Mouse (Mus musculus): ENCODE measurements around the gene Bmper. TPM values are rescaled to one million over a fixed set of nuclear protein-coding genes. Genes with fewer than 3 reads are reported as not detected.
A peak's percentile ranks its signal among the peaks of the same experiment; 100 is the strongest.

Gene Bmper
- total and polyA plus RNA-seq, 2 experiments from 2014 or later: 3.9 to 4.5 TPM

- Histone ChIP-seq H3K36me3 (replicated peaks; ENCODE audit: control insufficient read depth, insufficient read depth, low read length) (no peaks in the 10 kb centered on the region), H3K9ac (replicated peaks; ENCODE audit: low read depth, low read length) (no peak overlapping the region), H3K4me2 (ENCODE audit: low read depth, low read length) (no peak overlapping the region), H3K4me3 (ENCODE audit: low read depth, low read length) (no peak overlapping the region), H3K27ac (ENCODE audit: low read depth) (no peak overlapping the region), H3K4me1 (ENCODE audit: control insufficient read depth, insufficient read depth) (no peaks in the 10 kb centered on the region), H3K27me3 (ENCODE audit: control insufficient read depth, insufficient read depth, low read length) (no peaks in the 10 kb centered on the region), H3K9me3 (replicated peaks; ENCODE audit: control insufficient read depth, low read length) (no peaks in the 10 kb centered on the region)
- no peak for TF ChIP-seq EP300 (IDR thresholded peaks at IDR 0.05; ENCODE audit: low read depth)
- TF ChIP-seq CTCF (IDR thresholded peaks at IDR 0.05; ENCODE audit: low read depth): no peak
- 77% methylated on average over 3 of the region's 3 CpGs for WGBS
- ATAC-seq (ENCODE audit: insufficient read depth, low read depth) (no peak), DNase-seq (ENCODE audit: low spot score) (no peak)
These were observed 234.3 kb downstream of the Bmper start for GRCm38 (mm10) chr9:23457186-23457585.

GRCm38 (mm10) chr9:23460721-23461120 lies 237.8 kb downstream of the Bmper start:
- WGBS: 26% methylated on average over 4 of the region's 4 CpGs
- Histone ChIP-seq H3K4me1 (ENCODE audit: control insufficient read depth, insufficient read depth) (no peaks in the 10 kb centered on the region; the same call in 1 of the 2 replicates), H3K4me2 (ENCODE audit: low read depth, low read length) (no peak overlapping the region), H3K27ac (ENCODE audit: low read depth) (no peak overlapping the region), H3K27me3 (ENCODE audit: control insufficient read depth, insufficient read depth, low read length) (no peaks in the 10 kb centered on the region), H3K9me3 (replicated peaks; ENCODE audit: control insufficient read depth, low read length) (no peaks in the 10 kb centered on the region), H3K4me3 (ENCODE audit: low read depth, low read length) (no peak overlapping the region), H3K36me3 (replicated peaks; ENCODE audit: control insufficient read depth, insufficient read depth, low read length) (no peaks in the 10 kb centered on the region), H3K9ac (replicated peaks; ENCODE audit: low read depth, low read length) (no peak overlapping the region)
- DNase-seq (ENCODE audit: low spot score): no peak
- no peak for ATAC-seq (ENCODE audit: insufficient read depth, low read depth)
- TF ChIP-seq EP300 (IDR thresholded peaks at IDR 0.05; ENCODE audit: low read depth): no peak
- no peak for TF ChIP-seq CTCF (IDR thresholded peaks at IDR 0.05; ENCODE audit: low read depth)

- no peak overlapping the region for H3K4me3 ChIP-seq (ENCODE audit: low read depth, low read length)
- no peaks in the 10 kb centered on the region; the same call in 1 of the 2 replicates for H3K4me1 ChIP-seq (ENCODE audit: control insufficient read depth, insufficient read depth)
- no peaks in the 10 kb centered on the region for H3K36me3 ChIP-seq (replicated peaks; ENCODE audit: control insufficient read depth, insufficient read depth, low read length)
- no peak overlapping the region for H3K9ac ChIP-seq (replicated peaks; ENCODE audit: low read depth, low read length)
- 29% methylated on average over 3 of the region's 3 CpGs for WGBS
- H3K4me2 ChIP-seq (ENCODE audit: low read depth, low read length): no peak overlapping the region
- no peaks in the 10 kb centered on the region for H3K9me3 ChIP-seq (replicated peaks; ENCODE audit: control insufficient read depth, low read length)
- no peaks in the 10 kb centered on the region for H3K27me3 ChIP-seq (ENCODE audit: control insufficient read depth, insufficient read depth, low read length)
- no peak overlapping the region for H3K27ac ChIP-seq (ENCODE audit: low read depth)
- TF ChIP-seq EP300 (IDR thresholded peaks at IDR 0.05; ENCODE audit: low read depth): no peak
- peak; percentile 67 for TF ChIP-seq CTCF (IDR thresholded peaks at IDR 0.05; ENCODE audit: low read depth)
- peak; percentile 36; the same call in 1 of the 2 replicates for ATAC-seq (ENCODE audit: insufficient read depth, low read depth)
- peak; percentile 57 for DNase-seq (ENCODE audit: low spot score)
These were observed 240.2 kb downstream of the Bmper start for GRCm38 (mm10) chr9:23462949-23463608.

- ATAC-seq (ENCODE audit: insufficient read depth, low read depth) (no peak), DNase-seq (ENCODE audit: low spot score) (no peak)
- Histone ChIP-seq H3K4me3 (ENCODE audit: low read depth, low read length) (no peak overlapping the region), H3K9ac (replicated peaks; ENCODE audit: low read depth, low read length) (no peak overlapping the region), H3K36me3 (replicated peaks; ENCODE audit: control insufficient read depth, insufficient read depth, low read length) (no peaks in the 10 kb centered on the region), H3K4me2 (ENCODE audit: low read depth, low read length) (no peak overlapping the region), H3K27ac (ENCODE audit: low read depth) (no peak overlapping the region), H3K4me1 (ENCODE audit: control insufficient read depth, insufficient read depth) (no peaks in the 10 kb centered on the region; the same call in 1 of the 2 replicates), H3K27me3 (ENCODE audit: control insufficient read depth, insufficient read depth, low read length) (no peaks in the 10 kb centered on the region), H3K9me3 (replicated peaks; ENCODE audit: control insufficient read depth, low read length) (no peaks in the 10 kb centered on the region)
- no peak for TF ChIP-seq CTCF (IDR thresholded peaks at IDR 0.05; ENCODE audit: low read depth)
- no peak for TF ChIP-seq EP300 (IDR thresholded peaks at IDR 0.05; ENCODE audit: low read depth)
- WGBS: 64% methylated on average over 7 of the region's 7 CpGs
These were observed 242.2 kb downstream of the Bmper start for GRCm38 (mm10) chr9:23464981-23465630.

GRCm38 (mm10) chr9:23469886-23470285 lies 247.0 kb downstream of the Bmper start:
- Histone ChIP-seq H3K4me3 (ENCODE audit: low read depth, low read length) (no peak overlapping the region), H3K9me3 (replicated peaks; ENCODE audit: control insufficient read depth, low read length) (no peaks in the 10 kb centered on the region), H3K27ac (ENCODE audit: low read depth) (no peak overlapping the region), H3K36me3 (replicated peaks; ENCODE audit: control insufficient read depth, insufficient read depth, low read length) (no peaks in the 10 kb centered on the region), H3K27me3 (ENCODE audit: control insufficient read depth, insufficient read depth, low read length) (no peaks in the 10 kb centered on the region), H3K4me2 (ENCODE audit: low read depth, low read length) (no peak overlapping the region), H3K9ac (replicated peaks; ENCODE audit: low read depth, low read length) (no peak overlapping the region), H3K4me1 (ENCODE audit: control insufficient read depth, insufficient read depth) (no peaks in the 10 kb centered on the region; the same call in 1 of the 2 replicates)
- no peak for DNase-seq (ENCODE audit: low spot score)
- no peak for TF ChIP-seq CTCF (IDR thresholded peaks at IDR 0.05; ENCODE audit: low read depth)
- TF ChIP-seq EP300 (IDR thresholded peaks at IDR 0.05; ENCODE audit: low read depth): no peak
- 27% methylated on average over 1 of the region's 1 CpGs for WGBS
- ATAC-seq (ENCODE audit: insufficient read depth, low read depth): no peak
